In the genomic region with DNA sequence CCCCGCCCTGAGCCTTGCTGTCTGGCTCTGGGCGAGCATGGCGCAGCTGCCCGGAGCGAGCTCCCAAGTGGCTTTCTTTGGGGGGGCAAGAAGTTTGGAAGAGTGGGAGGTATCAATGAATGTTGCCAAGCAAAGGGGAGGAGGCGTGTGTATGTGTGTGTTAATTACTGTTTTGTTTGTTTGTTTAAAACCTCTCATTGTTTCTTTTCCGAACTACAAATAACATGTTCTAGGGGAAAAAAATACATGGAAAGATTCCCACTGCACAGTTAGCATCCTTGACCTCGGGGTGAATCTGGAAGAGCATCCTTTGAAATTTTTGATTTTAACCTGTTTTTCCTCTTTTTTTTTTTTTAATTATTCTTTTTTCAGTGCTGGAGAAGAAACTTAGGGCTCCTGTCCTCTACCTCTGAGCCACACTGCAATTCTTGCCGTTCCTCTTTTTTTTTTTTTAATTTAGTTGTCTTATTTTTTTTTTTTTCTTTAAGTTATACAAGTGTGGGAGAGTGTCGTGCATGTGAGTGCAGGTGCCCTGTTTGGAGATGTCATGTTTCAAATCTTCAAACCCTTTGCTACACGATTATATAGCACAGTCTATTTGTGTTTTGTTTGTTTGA, we compare ENCODE assay signal across 11 mouse cellular contexts. TPM values are rescaled to one million over a fixed set of nuclear protein-coding genes. Genes with fewer than 3 reads are reported as not detected.
DNase-seq lines count a peak whose midpoint lies in the region; ATAC-seq and TF ChIP-seq lines count a peak whose summit lies in the region.
"Had no signal": no experiment of that assay in that cellular context is flagged by ENCODE, and none has a peak within 500 bp of the region (broad histone marks: within the 10 kb centered on the region; RNA-seq: fewer than 3 reads in every experiment).

No protein-coding gene starts in this region.

- TF ChIP-seq EP300 in ES-Bruce4 (IDR thresholded peaks at IDR 0.05; ENCODE audit: insufficient read depth, low read depth, low read length): no peak

- no peak overlapping the region for H3K27ac ChIP-seq in heart, embryonic 14.5 days (replicated peaks in 1 of 2; ENCODE audit: control insufficient read depth in 1 of 2, insufficient read depth in 1 of 2, low read depth in 2 of 2, low read length in 2 of 2)
- 0 out of 2 replicates have a peak overlapping the region, but pooled peaks have one; percentile 48 for H3K27ac ChIP-seq in ES-Bruce4 (ENCODE audit: insufficient read depth, low read length)
- no peak overlapping the region for H3K27ac ChIP-seq in forebrain, postnatal 0 days (ENCODE audit: low read depth, low read length)
- H3K27ac ChIP-seq in liver, embryonic 13.5 days: no peak overlapping the region
- H3K27ac ChIP-seq in thymus, adult 2 months (ENCODE audit: control insufficient read depth, insufficient read depth, low read length): no peak overlapping the region

- TF ChIP-seq POLR2A in ES-Bruce4 (IDR thresholded peaks at IDR 0.05; ENCODE audit: insufficient read depth, low read length): no peak
- no peak for TF ChIP-seq POLR2A in thymus, adult 2 months (IDR thresholded peaks at IDR 0.05; ENCODE audit: control insufficient read depth, extremely low read depth, insufficient read depth, low read length, poor library complexity)

- no peak for ATAC-seq in heart, embryonic 14.5 days (ENCODE audit: insufficient number of reproducible peaks, insufficient read depth, low FRiP score, low read depth)
- ATAC-seq in forebrain, postnatal 0 days: no peak
- no peak for ATAC-seq in liver, embryonic 13.5 days (ENCODE audit: low read depth)

- DNase-seq in heart, adult 11 months: no peak
- DNase-seq in forebrain, postnatal 0 days: no peak
- no peak for DNase-seq in liver, embryonic 13.5 days
- no peak for DNase-seq in thymus, postnatal 4 days
- no peak for DNase-seq in left cerebral cortex, postnatal 10 days (ENCODE audit: extremely low spot score in 1 of 2, low spot score in 2 of 2)
- no peak for DNase-seq in thymus, adult 2 months
- DNase-seq: B cell, adult 2 months; cerebellum, adult 8-10 months had no signal

- peaks cover 6% of the 10 kb centered on the region; the same call in 1 of the 2 replicates for H3K27me3 ChIP-seq in heart, embryonic 14.5 days (ENCODE audit: control insufficient read depth, insufficient read depth, low read length)
- no peaks in the 10 kb centered on the region for H3K27me3 ChIP-seq in ES-Bruce4 (ENCODE audit: control insufficient read depth, insufficient read depth, low read length, poor library complexity, severe bottlenecking)
- no peaks in the 10 kb centered on the region for H3K27me3 ChIP-seq in forebrain, postnatal 0 days (ENCODE audit: insufficient read depth, low read length)
- peaks cover 46% of the 10 kb centered on the region for H3K27me3 ChIP-seq in liver, embryonic 13.5 days
- peaks cover 8% of the 10 kb centered on the region; the same call in 1 of the 2 replicates for H3K27me3 ChIP-seq in thymus, adult 2 months (ENCODE audit: control insufficient read depth, insufficient read depth, low read length)

- peak overlapping the region; percentile 75 for H3K4me2 ChIP-seq in heart, embryonic 14.5 days (ENCODE audit: low read length)
- peak overlapping the region; percentile 67 for H3K4me2 ChIP-seq in forebrain, postnatal 0 days (ENCODE audit: low read depth)
- 0 out of 2 replicates have a peak overlapping the region, but pooled peaks have one; percentile 34 for H3K4me2 ChIP-seq in liver, embryonic 13.5 days

- no peaks in the 10 kb centered on the region for H3K9me3 ChIP-seq in heart, embryonic 14.5 days (ENCODE audit: control insufficient read depth, low read length)
- no peaks in the 10 kb centered on the region for H3K9me3 ChIP-seq in ES-Bruce4 (replicated peaks; ENCODE audit: control insufficient read depth, insufficient read depth, low read length, poor library complexity, severe bottlenecking)
- H3K9me3 ChIP-seq in forebrain, postnatal 0 days (ENCODE audit: low read length): no peaks in the 10 kb centered on the region
- H3K9me3 ChIP-seq in liver, embryonic 13.5 days (replicated peaks): no peaks in the 10 kb centered on the region

- H3K4me3 ChIP-seq in heart, embryonic 14.5 days (ENCODE audit: control insufficient read depth in 1 of 2, insufficient read depth in 1 of 2, low read depth in 1 of 2, low read length in 2 of 2): peak overlapping the region; percentile 30 to 36
- no peak overlapping the region for H3K4me3 ChIP-seq in ES-Bruce4 (ENCODE audit: low read depth, low read length)
- peak overlapping the region; percentile 35 for H3K4me3 ChIP-seq in forebrain, postnatal 0 days (ENCODE audit: low read depth, low read length)
- H3K4me3 ChIP-seq in liver, embryonic 13.5 days (replicated peaks): no peak overlapping the region
- no peak overlapping the region for H3K4me3 ChIP-seq in thymus, adult 2 months (ENCODE audit: control insufficient read depth, insufficient read depth, low read length)
- H3K4me3 ChIP-seq: megakaryocyte, embryonic 14.5 days had no signal

- no peaks in the 10 kb centered on the region for H3K4me1 ChIP-seq in heart, embryonic 14.5 days (ENCODE audit: control insufficient read depth in 2 of 2, insufficient read depth in 2 of 2, low read length in 2 of 2)
- H3K4me1 ChIP-seq in ES-Bruce4 (ENCODE audit: control insufficient read depth, insufficient read depth, low read length): peaks cover 8% of the 10 kb centered on the region
- H3K4me1 ChIP-seq in forebrain, postnatal 0 days (ENCODE audit: insufficient read depth): no peaks in the 10 kb centered on the region
- H3K4me1 ChIP-seq in liver, embryonic 13.5 days (replicated peaks): no peaks in the 10 kb centered on the region
- no peaks in the 10 kb centered on the region for H3K4me1 ChIP-seq in thymus, adult 2 months (replicated peaks; ENCODE audit: control insufficient read depth, insufficient read depth, low read length)
- H3K4me1 ChIP-seq: megakaryocyte, embryonic 14.5 days had no signal

- intact Hi-C loops in left cerebral cortex, postnatal 10 days (cut with DNase I): no loop called here

- no peaks in the 10 kb centered on the region for H3K36me3 ChIP-seq in heart, embryonic 14.5 days (ENCODE audit: control insufficient read depth, insufficient read depth, low read length)
- H3K36me3 ChIP-seq in ES-Bruce4 (ENCODE audit: control insufficient read depth, insufficient read depth, low read length, poor library complexity, severe bottlenecking): no peaks in the 10 kb centered on the region
- H3K36me3 ChIP-seq in forebrain, postnatal 0 days (ENCODE audit: insufficient read depth): no peaks in the 10 kb centered on the region
- no peaks in the 10 kb centered on the region for H3K36me3 ChIP-seq in liver, embryonic 13.5 days
- H3K36me3 ChIP-seq in thymus, adult 2 months (ENCODE audit: control insufficient read depth, insufficient read depth, low read length): no peaks in the 10 kb centered on the region

- H3K9ac ChIP-seq in heart, embryonic 14.5 days (ENCODE audit: low read length): peak overlapping the region; percentile 73
- peak overlapping the region; percentile 32; the same call in 1 of the 2 replicates for H3K9ac ChIP-seq in ES-Bruce4 (ENCODE audit: low read depth, poor library complexity, severe bottlenecking)
- peak overlapping the region; percentile 57 for H3K9ac ChIP-seq in forebrain, postnatal 0 days
- no peak overlapping the region for H3K9ac ChIP-seq in liver, embryonic 13.5 days

- no peak for TF ChIP-seq CTCF in ES-Bruce4 (IDR thresholded peaks at IDR 0.05; ENCODE audit: low read depth, low read length)
- TF ChIP-seq CTCF in forebrain, postnatal 0 days (IDR thresholded peaks at IDR 0.05; ENCODE audit: low read depth): no peak
- TF ChIP-seq CTCF in thymus, adult 2 months (IDR thresholded peaks at IDR 0.05; ENCODE audit: borderline replicate concordance, control insufficient read depth, extremely low read depth, insufficient read depth, low read length, poor library complexity): no peak

- WGBS in heart, embryonic 14.5 days: 24% methylated on average over 11 of the region's 11 CpGs
- 13% methylated on average over 11 of the region's 11 CpGs for WGBS in forebrain, postnatal 0 days
- 22% methylated on average over 11 of the region's 11 CpGs for WGBS in liver, embryonic 13.5 days (ENCODE audit: insufficient replicate concordance)
- WGBS in thymus, adult 2 months: 36% methylated on average over 11 of the region's 11 CpGs

RNA-seq across cellular contexts. Expression of gene Cox6a1, which starts 25.5 kb away (rescaled TPM):
- 1,685 and 1,706 TPM in 2 replicates for polyA plus RNA-seq in heart, embryonic 14.5 days (2014; fragmentation: Nextera tagmentation; extraction: Ambion mirVana)
- polyA plus RNA-seq in ES-Bruce4 (2011; ENCODE audit: insufficient read depth, insufficient read length, low read depth, missing spikeins): 319 and 337 TPM in 2 replicates
- total RNA-seq in forebrain, postnatal 0 days (2014; rRNA removed): 628 and 701 TPM in 2 replicates
- polyA plus RNA-seq in forebrain, postnatal 0 days (2015; fragmentation: Nextera tagmentation; extraction: Ambion mirVana): 1,510 and 1,858 TPM in 2 replicates
- 735 and 795 TPM in 2 replicates for polyA plus RNA-seq in liver, embryonic 13.5 days (2015; fragmentation: Nextera tagmentation; extraction: Ambion mirVana)
- 100 to 1,000 TPM; 685 to 725 TPM for total RNA-seq in left cerebral cortex, postnatal 10 days (2021)
- polyA plus RNA-seq in thymus, adult 2 months (2012; rRNA removed): 2,836 and 2,976 TPM in 2 replicates

RNA-seq across cellular contexts. Expression of gene Triap1, which starts 33.3 kb away (rescaled TPM):
- 42.9 and 47.6 TPM in 2 replicates for polyA plus RNA-seq in heart, embryonic 14.5 days (2014; fragmentation: Nextera tagmentation; extraction: Ambion mirVana)
- 21.6 and 22.9 TPM in 2 replicates for polyA plus RNA-seq in ES-Bruce4 (2011; ENCODE audit: insufficient read depth, insufficient read length, low read depth, missing spikeins)
- total RNA-seq in forebrain, postnatal 0 days (2014; rRNA removed): 17.3 and 22.8 TPM in 2 replicates
- 60.5 and 68.0 TPM in 2 replicates for polyA plus RNA-seq in forebrain, postnatal 0 days (2015; fragmentation: Nextera tagmentation; extraction: Ambion mirVana)
- 40.4 and 41.5 TPM in 2 replicates for polyA plus RNA-seq in liver, embryonic 13.5 days (2015; fragmentation: Nextera tagmentation; extraction: Ambion mirVana)
- total RNA-seq in left cerebral cortex, postnatal 10 days (2021): 10 to 100 TPM; 30.3 to 32.8 TPM
- 10.7 and 12.8 TPM in 2 replicates for polyA plus RNA-seq in thymus, adult 2 months (2012; rRNA removed)

RNA-seq across cellular contexts. Expression of gene Gatc, which starts 33.3 kb away (rescaled TPM):
- 28.3 and 29.1 TPM in 2 replicates for polyA plus RNA-seq in heart, embryonic 14.5 days (2014; fragmentation: Nextera tagmentation; extraction: Ambion mirVana)
- polyA plus RNA-seq in ES-Bruce4 (2011; ENCODE audit: insufficient read depth, insufficient read length, low read depth, missing spikeins): 12.9 and 17.3 TPM in 2 replicates
- total RNA-seq in forebrain, postnatal 0 days (2014; rRNA removed): 21.8 and 25.5 TPM in 2 replicates
- 34.8 and 40.2 TPM in 2 replicates for polyA plus RNA-seq in forebrain, postnatal 0 days (2015; fragmentation: Nextera tagmentation; extraction: Ambion mirVana)
- polyA plus RNA-seq in liver, embryonic 13.5 days (2015; fragmentation: Nextera tagmentation; extraction: Ambion mirVana): 13.0 and 19.0 TPM in 2 replicates
- 10 to 100 TPM; 23.8 to 25.5 TPM for total RNA-seq in left cerebral cortex, postnatal 10 days (2021)
- polyA plus RNA-seq in thymus, adult 2 months (2012; rRNA removed): 10.1 and 11.3 TPM in 2 replicates

RNA-seq across cellular contexts. Expression of gene Srsf9, which starts 47.3 kb away (rescaled TPM):
- polyA plus RNA-seq in heart, embryonic 14.5 days (2014; fragmentation: Nextera tagmentation; extraction: Ambion mirVana): 95.0 and 104 TPM in 2 replicates
- 107 and 111 TPM in 2 replicates for polyA plus RNA-seq in ES-Bruce4 (2011; ENCODE audit: insufficient read depth, insufficient read length, low read depth, missing spikeins)
- total RNA-seq in forebrain, postnatal 0 days (2014; rRNA removed): 43.7 and 49.9 TPM in 2 replicates
- polyA plus RNA-seq in forebrain, postnatal 0 days (2015; fragmentation: Nextera tagmentation; extraction: Ambion mirVana): 112 and 117 TPM in 2 replicates
- 130 and 143 TPM in 2 replicates for polyA plus RNA-seq in liver, embryonic 13.5 days (2015; fragmentation: Nextera tagmentation; extraction: Ambion mirVana)
- 10 to 100 TPM; 59.6 to 64.6 TPM for total RNA-seq in left cerebral cortex, postnatal 10 days (2021)
- 67.6 and 92.9 TPM in 2 replicates for polyA plus RNA-seq in thymus, adult 2 months (2012; rRNA removed)

RNA-seq across cellular contexts. Expression of gene Msi1, which starts 55.1 kb away (rescaled TPM):
- 2.7 and 3.3 TPM in 2 replicates for polyA plus RNA-seq in heart, embryonic 14.5 days (2014; fragmentation: Nextera tagmentation; extraction: Ambion mirVana)
- 48.7 and 49.2 TPM in 2 replicates for polyA plus RNA-seq in ES-Bruce4 (2011; ENCODE audit: insufficient read depth, insufficient read length, low read depth, missing spikeins)
- total RNA-seq in forebrain, postnatal 0 days (2014; rRNA removed): 53.8 and 65.9 TPM in 2 replicates
- polyA plus RNA-seq in forebrain, postnatal 0 days (2015; fragmentation: Nextera tagmentation; extraction: Ambion mirVana): 48.2 and 49.9 TPM in 2 replicates
- 0.83 and 1.4 TPM in 2 replicates for polyA plus RNA-seq in liver, embryonic 13.5 days (2015; fragmentation: Nextera tagmentation; extraction: Ambion mirVana)
- 10 to 100 TPM; 54.2 to 58.0 TPM for total RNA-seq in left cerebral cortex, postnatal 10 days (2021)
- polyA plus RNA-seq in thymus, adult 2 months (2012; rRNA removed): 6.1 and 6.6 TPM in 2 replicates

Comparison
In these comparisons a context has a peak if more than half of its experiments do, and no peak if none do; other contexts are left out.
1. H3K4me3 ChIP-seq: peak in heart, embryonic 14.5 days (2 of 2) and forebrain, postnatal 0 days (single experiment); none in ES-Bruce4 (single experiment), liver, embryonic 13.5 days (single experiment) and thymus, adult 2 months (single experiment).
2. Peak in every context shown above with its lines, with median percentiles within 50 percentile points of each other: H3K4me2 ChIP-seq.